Mouse (Mus musculus): Measurements from ENCODE around the gene Ntmt1. TPM values are rescaled to one million over a fixed set of nuclear protein-coding genes. Genes with fewer than 3 reads are reported as not detected.
A peak's percentile ranks its signal among the peaks of the same experiment; 100 is the strongest.

Ntmt1 gene
- polyA plus RNA-seq, 1 experiment from 2014 or later, result 50.4 TPM

GRCm38 (mm10) chr2:30783346-30783745 is 24.3 kb upstream of the Ntmt1 start:
- DNase-seq (ENCODE audit: low spot score), result peak; percentile 50

- DNase-seq (ENCODE audit: low spot score), result peak; percentile 71
Measured at GRCm38 (mm10) chr2:30784078-30784994, 23.3 kb upstream of the Ntmt1 start.

GRCm38 (mm10) chr2:30787466-30787865 is 20.2 kb upstream of the Ntmt1 start:
- no peak for DNase-seq (ENCODE audit: low spot score)

DNA sequence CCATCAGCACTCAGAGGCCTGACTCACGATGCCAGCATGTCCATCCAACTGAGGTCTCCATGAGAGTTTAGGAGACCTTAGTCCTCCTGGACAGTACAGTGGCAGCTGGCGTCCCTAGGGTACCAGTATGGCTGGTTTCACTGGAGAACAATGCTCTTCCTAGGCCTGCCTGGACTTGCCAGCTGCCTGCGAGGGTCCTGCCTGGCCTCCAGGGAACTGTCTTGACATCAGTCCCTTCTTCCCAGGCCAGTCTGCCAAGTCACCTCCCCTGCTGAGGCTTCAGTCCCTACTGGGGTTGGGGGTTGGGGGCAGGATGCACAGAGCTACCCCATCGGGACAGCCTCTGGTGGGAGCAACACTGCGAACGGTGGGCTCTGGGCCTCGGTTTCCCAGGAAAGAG is 15.6 kb upstream of the Ntmt1 start:
- DNase-seq (ENCODE audit: low spot score), result no peak

- peak; percentile 85 for DNase-seq (ENCODE audit: low spot score)
Measured at GRCm38 (mm10) chr2:30794179-30795108, 13.2 kb upstream of the Ntmt1 start.

GRCm38 (mm10) chr2:30795271-30795888 is 12.2 kb upstream of the Ntmt1 start:
- no peak for DNase-seq (ENCODE audit: low spot score)

DNA sequence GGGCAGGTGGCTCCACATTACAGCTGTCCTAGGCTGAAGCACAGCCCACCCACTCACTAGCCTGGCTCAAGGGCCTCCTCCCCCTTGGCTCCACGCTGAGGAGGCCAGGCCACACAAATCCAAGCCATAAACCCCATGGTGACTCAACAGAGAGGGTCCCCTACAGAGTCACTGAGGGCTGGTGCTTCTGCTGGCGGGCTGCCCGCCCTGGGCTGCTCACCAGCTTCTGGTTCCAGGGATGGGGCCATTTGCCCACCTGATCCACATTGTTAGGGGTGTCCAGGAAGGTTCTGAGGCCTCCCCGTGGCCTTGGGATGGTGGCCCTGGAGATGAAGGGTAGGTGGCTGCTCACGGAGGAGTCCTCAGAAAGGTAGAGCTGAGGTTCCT is 11.7 kb upstream of the Ntmt1 start:
- no peak for DNase-seq (ENCODE audit: low spot score)

DNA sequence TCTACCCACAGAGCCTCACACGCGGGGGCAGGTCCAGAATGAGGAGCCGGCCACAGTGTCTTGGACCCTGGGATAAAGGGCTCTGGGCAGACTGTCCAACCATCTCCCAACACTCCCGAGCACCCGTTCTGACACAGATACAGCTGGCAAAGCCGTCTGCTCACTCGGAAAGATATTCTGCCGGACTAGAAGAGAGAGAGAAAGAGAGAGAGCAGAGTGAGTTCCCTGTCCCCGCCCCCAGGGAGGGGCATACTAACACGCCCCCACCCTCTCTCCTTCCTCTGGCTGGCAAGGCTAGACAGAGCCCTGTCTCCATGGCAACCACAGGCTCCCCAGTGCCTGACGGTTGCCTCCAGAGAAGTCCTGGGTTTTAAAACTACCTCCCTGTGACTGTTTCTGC is 11.2 kb upstream of the Ntmt1 start:
- peak; percentile 86 for DNase-seq (ENCODE audit: low spot score)

- DNase-seq (ENCODE audit: low spot score), result no peak
Measured at GRCm38 (mm10) chr2:30799456-30799855, 8.2 kb upstream of the Ntmt1 start.

- DNase-seq (ENCODE audit: low spot score), result no peak
Measured at GRCm38 (mm10) chr2:30800671-30801066, 7.0 kb upstream of the Ntmt1 start.

DNA sequence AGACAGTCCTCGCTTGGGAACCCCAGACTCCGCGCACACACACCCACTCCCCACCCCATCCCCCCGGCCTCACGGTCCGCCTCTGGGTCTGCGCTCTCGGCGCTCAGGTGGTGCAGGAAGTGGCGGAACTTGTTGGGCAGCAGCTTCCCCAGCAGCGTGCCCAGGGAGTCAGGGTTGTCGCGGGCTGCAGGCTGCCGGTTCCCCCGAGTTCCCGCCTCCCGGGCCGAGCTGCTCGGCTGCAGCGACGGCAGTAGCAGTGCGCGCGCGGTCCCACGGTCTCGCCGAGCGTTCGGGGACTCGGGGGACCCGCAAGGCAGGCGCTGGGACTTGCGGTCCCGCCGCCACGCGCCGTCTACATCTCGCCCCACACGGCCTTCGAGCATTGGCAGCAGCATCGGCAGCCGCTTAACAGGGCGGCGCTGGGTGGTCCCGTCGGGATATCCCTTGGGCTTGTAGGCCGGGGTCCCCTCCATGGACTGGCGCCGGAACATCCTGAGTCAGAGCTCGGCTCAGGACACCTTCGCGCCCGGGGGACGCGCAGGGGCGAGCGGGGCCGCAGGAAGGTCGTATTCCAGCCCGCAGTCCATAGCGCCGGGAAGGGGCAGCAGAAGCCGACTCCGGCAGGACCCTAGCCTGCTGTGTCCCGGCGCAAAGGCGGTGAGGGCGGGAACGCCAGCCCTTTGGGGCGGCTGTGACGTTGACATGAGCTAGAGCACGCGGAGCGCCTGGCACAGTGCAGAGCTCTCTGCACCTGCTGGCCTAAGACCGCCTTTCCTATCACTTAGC is 6.4 kb upstream of the Ntmt1 start:
- peak; percentile 49 for DNase-seq (ENCODE audit: low spot score)

DNA sequence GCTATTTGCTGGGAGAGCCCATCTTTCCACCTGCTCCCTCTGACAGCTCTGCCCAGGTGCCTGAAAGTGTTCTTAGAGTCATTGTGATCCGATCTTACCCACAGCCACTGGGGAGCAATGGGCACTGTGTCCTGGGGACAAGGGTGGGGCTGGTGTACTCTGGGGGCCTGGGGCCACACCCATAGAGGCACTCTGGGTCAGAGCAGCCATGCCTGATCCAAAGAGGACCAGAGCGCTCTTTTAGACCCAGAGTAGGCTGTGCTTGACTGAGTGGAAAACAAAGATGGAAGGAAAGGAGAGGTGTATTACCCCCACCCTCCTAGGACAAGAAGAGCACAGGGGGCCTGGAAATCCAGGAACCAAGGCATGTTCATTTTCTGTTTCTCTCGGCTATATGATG is 4.0 kb upstream of the Ntmt1 start, which contains the start of gene 1700001O22Rik:
1700001O22Rik (minus strand) TSS at position 58 of the 400 bp plus-strand sequence.
- DNase-seq (ENCODE audit: low spot score), result no peak

DNA sequence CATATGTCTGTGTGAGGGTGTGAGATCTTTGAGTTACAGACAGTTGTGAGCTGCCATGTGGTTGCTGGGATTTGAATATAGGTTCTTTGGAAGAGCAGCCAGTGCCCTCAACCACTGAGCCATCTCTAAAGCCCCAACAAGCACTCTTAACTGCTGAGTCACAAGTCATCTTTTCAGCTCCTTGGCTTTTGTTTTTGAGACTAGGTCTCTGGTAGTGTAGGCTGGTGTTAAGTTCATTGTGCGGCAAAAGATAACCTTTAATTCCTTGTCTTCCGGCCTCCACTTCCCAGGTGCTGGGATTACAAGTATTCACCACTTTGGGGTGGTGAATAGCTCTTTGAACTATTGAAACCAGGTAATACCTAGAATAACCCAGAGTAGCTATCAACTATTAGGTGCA is 1.6 kb upstream of the Ntmt1 start:
- no peak for DNase-seq (ENCODE audit: low spot score)

DNA sequence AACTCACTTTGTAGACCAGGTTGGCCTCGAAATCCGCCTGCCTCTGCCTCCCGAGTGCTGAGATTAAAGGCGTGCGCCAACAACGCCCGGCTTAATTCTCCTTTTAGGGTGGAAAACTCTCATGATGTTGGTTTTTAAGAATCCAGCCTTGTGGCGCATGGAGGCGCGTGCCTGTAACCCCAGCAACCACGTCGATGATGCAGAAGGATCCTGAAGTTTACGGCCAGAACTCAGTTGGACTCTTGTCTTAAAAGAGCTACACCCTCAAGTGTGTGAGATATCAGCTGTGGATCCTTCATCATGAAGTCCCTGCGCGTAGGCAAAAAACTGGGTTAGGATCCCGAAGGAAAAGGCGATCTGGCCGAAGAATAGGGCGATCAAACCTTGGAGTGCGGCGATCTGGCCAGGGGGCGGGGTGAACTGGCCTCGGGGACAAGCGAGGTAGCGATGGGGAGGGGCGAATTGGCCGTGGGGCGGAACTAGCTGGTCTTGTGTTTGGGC is 429 bp upstream of the Ntmt1 start:
- DNase-seq (ENCODE audit: low spot score), result no peak

DNA sequence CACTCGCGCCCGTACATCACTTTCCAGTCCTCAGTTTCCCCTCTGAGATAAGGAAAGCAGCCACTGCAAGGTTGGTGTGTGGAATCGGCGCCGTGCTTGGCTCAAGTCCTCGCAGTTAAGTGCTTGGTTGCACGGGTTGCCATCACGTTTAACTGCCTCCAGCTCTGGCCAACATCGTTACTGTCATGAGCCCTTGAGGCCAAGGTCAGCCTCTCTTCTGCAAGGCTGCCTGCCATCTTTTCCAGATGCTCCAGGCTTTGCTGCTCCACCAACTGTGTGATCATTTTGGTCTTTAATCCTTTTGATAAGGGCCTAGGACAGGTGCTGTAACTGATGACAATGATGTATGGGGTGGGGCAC is 650 bp downstream of the Ntmt1 start:
- DNase-seq (ENCODE audit: low spot score), result no peak

- DNase-seq (ENCODE audit: low spot score), result no peak
Measured at GRCm38 (mm10) chr2:30809503-30809902, 1.9 kb downstream of the Ntmt1 start.

DNA sequence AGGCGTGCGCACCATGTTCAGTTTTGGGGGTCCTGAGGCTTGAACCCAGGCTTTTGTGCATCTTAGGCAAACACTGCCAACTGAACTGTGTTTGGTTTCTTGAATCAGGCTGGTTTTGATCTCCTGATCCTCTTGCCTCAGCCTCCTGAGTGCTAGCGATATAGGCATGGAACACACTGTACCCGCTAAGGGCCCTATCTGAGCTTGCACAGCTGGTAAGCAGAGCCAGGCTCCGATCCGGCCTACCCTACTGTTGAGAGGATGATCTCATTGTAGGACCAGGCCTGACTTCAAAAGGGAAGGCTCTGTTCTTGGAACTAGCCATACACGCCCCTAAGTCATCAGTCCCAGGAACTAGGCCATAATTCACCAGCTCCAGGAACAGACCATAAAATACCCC is 2.9 kb downstream of the Ntmt1 start:
- no peak for DNase-seq (ENCODE audit: low spot score)

DNA sequence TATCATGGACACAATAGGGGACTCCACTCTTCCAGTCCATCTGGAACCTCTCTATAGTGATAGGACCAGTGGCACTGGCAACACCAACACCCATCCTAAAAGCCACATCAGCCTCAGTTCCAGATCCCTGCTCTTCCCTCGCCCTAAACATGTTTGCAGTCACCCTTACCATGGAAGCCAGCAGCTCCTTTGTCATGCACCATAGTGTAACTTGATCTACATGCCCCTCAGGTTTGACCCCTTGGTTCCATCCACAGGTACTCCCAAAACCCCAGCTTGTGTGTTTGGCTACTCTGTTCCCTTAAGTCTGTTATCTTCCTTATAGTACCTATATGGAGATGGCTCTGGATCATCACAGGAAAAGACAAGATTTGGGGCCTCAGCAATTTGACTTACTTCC is 8.8 kb downstream of the Ntmt1 start:
- no peak for DNase-seq (ENCODE audit: low spot score)

- DNase-seq (ENCODE audit: low spot score), result no peak
Measured at GRCm38 (mm10) chr2:30819873-30820272, 12.2 kb downstream of the Ntmt1 start.

DNA sequence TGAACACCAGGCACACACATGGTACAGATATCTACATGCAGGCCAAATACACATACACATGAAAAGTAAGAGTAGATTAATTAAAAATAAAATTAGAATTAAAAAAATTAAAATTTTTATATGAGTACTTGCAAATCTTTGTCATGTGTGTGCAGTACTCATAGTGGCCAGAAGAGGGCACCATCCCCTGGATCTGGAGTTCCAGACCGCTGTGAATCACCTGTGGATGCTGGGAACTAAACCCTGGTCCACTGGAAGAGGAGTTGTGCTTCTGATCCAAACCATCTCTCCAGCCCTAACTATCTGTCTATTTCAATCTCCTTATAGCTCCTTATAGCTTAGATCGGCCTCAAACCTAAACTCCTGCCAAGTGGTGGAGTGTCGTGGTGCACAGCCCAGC is 13.4 kb downstream of the Ntmt1 start:
- no peak for DNase-seq (ENCODE audit: low spot score)

DNA sequence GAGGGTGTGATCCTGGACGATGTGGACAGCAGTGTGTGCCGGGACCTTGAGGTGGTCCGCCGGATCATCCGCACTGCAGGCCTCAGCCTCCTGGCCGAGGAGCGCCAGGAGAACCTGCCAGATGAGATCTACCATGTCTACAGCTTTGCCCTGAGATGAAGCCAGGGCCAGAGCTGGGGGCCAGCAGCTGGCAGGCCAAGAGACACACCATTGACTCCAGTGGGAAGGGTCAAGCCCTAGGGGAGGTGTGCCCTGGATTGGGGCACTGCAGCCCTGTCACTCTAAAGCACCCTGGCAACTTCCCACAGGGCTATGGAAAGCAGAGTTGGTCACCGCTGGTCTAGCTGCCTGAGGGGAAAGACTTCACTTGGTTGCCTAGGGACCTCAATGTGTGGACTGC is 14.8 kb downstream of the Ntmt1 start:
- DNase-seq (ENCODE audit: low spot score), result no peak
